Mouse (Mus musculus) intestine, postnatal 0 days (tissue): ENCODE measurements around the gene Spef2. TPM values are rescaled to one million over a fixed set of nuclear protein-coding genes. Genes with fewer than 3 reads are reported as not detected.

Experiments
- ATAC-seq: fragments of 200-750 bp; cut with Nextera tagmentation; 2 replicates; pipeline ENCODE4 v1.8.0; 2017; ENCODE audit warnings: mild to moderate bottlenecking, moderate TSS enrichment, moderate library complexity
- H3K27ac ChIP-seq: fragments of 300-500 bp; sonication (generic); 2 replicates; pipeline ENCODE4 v1.5.1; 2014; ENCODE audit warnings: mild to moderate bottlenecking, low read depth, low read length, moderate library complexity
- H3K27me3 ChIP-seq: fragments of 300-500 bp; sonication (generic); replicated peaks from 2 replicates; pipeline ENCODE4 v1.6.1; 2014; ENCODE audit warnings: low read length, mixed read lengths; ENCODE audit not compliant: control insufficient read depth, insufficient read depth
- H3K36me3 ChIP-seq: fragments of 300-500 bp; sonication (generic); 2 replicates; pipeline ENCODE4 v1.6.1; 2014; ENCODE audit warnings: mild to moderate bottlenecking, moderate library complexity; ENCODE audit not compliant: control insufficient read depth, insufficient read depth
- H3K4me1 ChIP-seq: fragments of 300-500 bp; sonication (generic); replicated peaks from 2 replicates; pipeline ENCODE4 v1.6.1; 2014; ENCODE audit warnings: antibody characterized with exemption, low read length, mixed read lengths; ENCODE audit not compliant: control insufficient read depth, insufficient read depth
- H3K4me2 ChIP-seq: fragments of 300-500 bp; sonication (generic); replicated peaks from 2 replicates; pipeline ENCODE4 v1.6.1; 2014; ENCODE audit warnings: low read depth, mild to moderate bottlenecking, moderate library complexity
- H3K4me3 ChIP-seq: fragments of 300-500 bp; sonication (generic); 2 replicates; pipeline ENCODE4 v1.5.1; 2014; ENCODE audit warnings: low read depth, low read length
- H3K9ac ChIP-seq: fragments of 300-500 bp; sonication (generic); 2 replicates; pipeline ENCODE4 v1.6.1; 2014; ENCODE audit warnings: mild to moderate bottlenecking, low read depth, low read length
- H3K9me3 ChIP-seq: fragments of 300-500 bp; sonication (generic); 2 replicates; pipeline ENCODE4 v1.6.1; 2016; ENCODE audit warnings: mixed run types; ENCODE audit not compliant: control insufficient read depth
- CTCF ChIP-seq: sonication (generic); IDR thresholded peaks from 2 replicates; pipeline ENCODE4 v1.5.1; 2016; ENCODE audit warnings: low read depth, mild to moderate bottlenecking, control low read depth, antibody characterized with exemption, moderate library complexity
- WGBS: fragments of 180-500 bp; shearing (Covaris S2); extraction: QIAGEN DNeasy Blood & Tissue Kit; methylation state at CpG from one replicate; pipeline ENCODE4 v1.1.7; 2014; 5-methylcytosine and 5-hydroxymethylcytosine counted together
- polyA plus RNA-seq: library from polyadenylated mRNA; unstranded; fragments of >200 nt; fragmentation: Nextera tagmentation; extraction: Ambion mirVana; gene quantifications from 2 replicates; pipeline ENCODE4 v1.2.1, GENCODE M21; 2015

The Spef2 gene
- polyA plus RNA-seq, 1 experiment from 2014 or later: 0.04 TPM

- no peaks in the 10 kb centered on the region for H3K4me1 ChIP-seq
- WGBS: 87% methylated on average over 2 of the region's 2 CpGs
Observed at GRCm38 (mm10) chr15:9624619-9625018, 124.0 kb downstream of the Spef2 start.

GRCm38 (mm10) chr15:9608177-9608576 is 140.5 kb downstream of the Spef2 start:
- no peak for ATAC-seq
- WGBS: 56% methylated on average over 4 of the region's 4 CpGs
- H3K4me1 ChIP-seq: no peaks in the 10 kb centered on the region
- H3K4me2 ChIP-seq: no peak overlapping the region
- no peaks in the 10 kb centered on the region for H3K9me3 ChIP-seq
- no peak overlapping the region for H3K4me3 ChIP-seq
- no peak overlapping the region for H3K9ac ChIP-seq
- no peaks in the 10 kb centered on the region for H3K27me3 ChIP-seq
- H3K36me3 ChIP-seq: no peaks in the 10 kb centered on the region
- peak; percentile 70 for TF ChIP-seq CTCF
- no peak overlapping the region for H3K27ac ChIP-seq

More at GRCm38 (mm10) chr15:9624619-9625018, 124.0 kb downstream of the Spef2 start:
- no peaks in the 10 kb centered on the region for H3K27me3 ChIP-seq
- no peak for ATAC-seq
- H3K27ac ChIP-seq: no peak overlapping the region
- no peak overlapping the region for H3K9ac ChIP-seq
- no peak overlapping the region for H3K4me3 ChIP-seq
- no peaks in the 10 kb centered on the region for H3K9me3 ChIP-seq
- no peaks in the 10 kb centered on the region for H3K36me3 ChIP-seq
- H3K4me2 ChIP-seq: no peak overlapping the region
- no peak for TF ChIP-seq CTCF

GRCm38 (mm10) chr15:9600088-9600455 is 148.6 kb downstream of the Spef2 start:
- ATAC-seq: no peak
- no peaks in the 10 kb centered on the region for H3K9me3 ChIP-seq

GRCm38 (mm10) chr15:9599382-9600087 is 149.1 kb downstream of the Spef2 start:
- ATAC-seq: no peak
- H3K4me2 ChIP-seq: no peak overlapping the region
- no peaks in the 10 kb centered on the region for H3K36me3 ChIP-seq
- WGBS: 59% methylated on average over 12 of the region's 12 CpGs
- H3K27me3 ChIP-seq: no peaks in the 10 kb centered on the region
- TF ChIP-seq CTCF: no peak
- H3K4me1 ChIP-seq: no peaks in the 10 kb centered on the region
- H3K9me3 ChIP-seq: no peaks in the 10 kb centered on the region
- no peak overlapping the region for H3K4me3 ChIP-seq
- H3K9ac ChIP-seq: no peak overlapping the region
- no peak overlapping the region for H3K27ac ChIP-seq

More at GRCm38 (mm10) chr15:9600088-9600455, 148.6 kb downstream of the Spef2 start:
- Histone ChIP-seq H3K27me3 (no peaks in the 10 kb centered on the region), H3K4me2 (no peak overlapping the region), H3K27ac (no peak overlapping the region), H3K4me3 (no peak overlapping the region), H3K4me1 (no peaks in the 10 kb centered on the region), H3K9ac (no peak overlapping the region), H3K36me3 (no peaks in the 10 kb centered on the region)
- WGBS: 88% methylated on average over 6 of the region's 6 CpGs
- TF ChIP-seq CTCF: no peak

- H3K27ac ChIP-seq: no peak overlapping the region
- WGBS: 78% methylated on average over 6 of the region's 6 CpGs
- ATAC-seq: no peak
- no peaks in the 10 kb centered on the region for H3K36me3 ChIP-seq
- TF ChIP-seq CTCF: no peak
- no peak overlapping the region for H3K4me2 ChIP-seq
- no peaks in the 10 kb centered on the region for H3K4me1 ChIP-seq
- no peaks in the 10 kb centered on the region for H3K27me3 ChIP-seq
- no peaks in the 10 kb centered on the region for H3K9me3 ChIP-seq
- no peak overlapping the region for H3K9ac ChIP-seq
- H3K4me3 ChIP-seq: no peak overlapping the region
Observed at GRCm38 (mm10) chr15:9596298-9597060, 152.2 kb downstream of the Spef2 start.

GRCm38 (mm10) chr15:9589939-9590338 is 158.7 kb downstream of the Spef2 start:
- Histone ChIP-seq H3K36me3 (no peaks in the 10 kb centered on the region), H3K4me1 (no peaks in the 10 kb centered on the region), H3K27me3 (no peaks in the 10 kb centered on the region), H3K4me2 (no peak overlapping the region), H3K9me3 (no peaks in the 10 kb centered on the region), H3K4me3 (no peak overlapping the region), H3K27ac (no peak overlapping the region), H3K9ac (no peak overlapping the region)
- no peak for ATAC-seq
- TF ChIP-seq CTCF: no peak
- WGBS: 86% methylated on average over 4 of the region's 4 CpGs
